Mouse (Mus musculus): ENCODE measurements around the gene Gstp1. TPM values are rescaled to one million over a fixed set of nuclear protein-coding genes. Genes with fewer than 3 reads are reported as not detected.

Gstp1 gene
- polyA plus RNA-seq, 1 experiment: 863 TPM

DNA sequence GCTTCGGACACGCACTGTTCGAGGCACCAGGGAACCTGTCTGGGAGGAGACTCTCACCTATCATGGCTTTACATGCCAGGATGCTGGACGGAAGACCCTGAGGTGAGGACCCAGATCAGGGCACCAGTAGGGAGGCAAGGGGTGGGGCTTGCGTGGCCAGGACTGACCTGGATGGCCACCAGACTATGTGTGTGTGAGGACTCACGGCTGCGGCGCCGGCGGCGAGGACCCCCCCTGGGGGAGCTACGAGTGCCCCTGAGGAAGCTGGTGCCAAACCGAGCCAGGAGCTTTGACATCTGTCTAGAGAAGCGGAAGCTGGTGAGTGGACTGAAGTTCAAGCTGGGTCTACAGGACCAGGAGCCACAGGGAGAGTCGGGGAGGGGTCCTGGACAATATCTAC is 33.5 kb downstream of the Gstp1 start:
- H3ac ChIP-seq (ENCODE audit: control insufficient read depth, insufficient read length, low read depth): no peak overlapping the region
- TF ChIP-seq MYOG (IDR thresholded peaks at IDR 0.05; ENCODE audit: control insufficient read depth, extremely low read depth, insufficient read length) (no peak), USF1 (IDR thresholded peaks at IDR 0.05; ENCODE audit: low read depth) (no peak), CEBPB (IDR thresholded peaks at IDR 0.05; ENCODE audit: low read depth) (no peak), CTCF (IDR thresholded peaks at IDR 0.05; ENCODE audit: control insufficient read depth, insufficient read depth, insufficient read length) (no peak), MYOD1 (IDR thresholded peaks at IDR 0.05; ENCODE audit: control insufficient read depth, insufficient read length, low read depth) (no peak), FOSL1 (IDR thresholded peaks at IDR 0.05; ENCODE audit: insufficient read depth, low read length, poor library complexity, severe bottlenecking) (no peak), MAX (IDR thresholded peaks at IDR 0.05) (no peak)
- H3K4me3 ChIP-seq (ENCODE audit: insufficient read depth, poor library complexity, severe bottlenecking): no peak overlapping the region
- H3K27me3 ChIP-seq (ENCODE audit: control insufficient read depth, insufficient read depth, insufficient read length): no peaks in the 10 kb centered on the region
- no peaks in the 10 kb centered on the region for H3K79me2 ChIP-seq (ENCODE audit: control insufficient read depth, insufficient read depth)
- H3K36me3 ChIP-seq (ENCODE audit: control insufficient read depth, insufficient read depth): peaks cover 36% of the 10 kb centered on the region
- H3K79me3 ChIP-seq (ENCODE audit: low read depth): no peaks in the 10 kb centered on the region

DNA sequence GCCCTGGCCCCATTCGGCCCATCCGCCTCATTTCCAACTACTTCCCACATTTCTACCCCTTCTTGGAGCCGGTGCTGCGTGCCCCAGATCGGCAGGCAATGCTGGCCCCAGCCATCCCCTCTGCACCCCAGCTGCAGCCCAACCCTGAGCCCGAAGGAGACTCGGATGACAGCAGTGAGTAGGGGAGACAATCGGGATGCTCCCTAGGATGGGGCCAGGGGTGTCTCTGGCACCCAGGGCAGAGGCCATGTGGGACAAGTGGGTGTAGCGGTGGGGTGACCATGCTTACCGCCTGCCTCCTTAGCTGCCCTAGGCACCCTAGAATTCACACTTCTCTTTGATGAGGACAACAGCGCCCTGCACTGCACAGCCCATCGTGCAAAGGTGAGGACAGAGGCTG is 34.1 kb downstream of the Gstp1 start:
- Histone ChIP-seq H3K79me3 (ENCODE audit: low read depth) (no peaks in the 10 kb centered on the region), H3K4me3 (ENCODE audit: insufficient read depth, poor library complexity, severe bottlenecking) (no peak overlapping the region), H3ac (ENCODE audit: control insufficient read depth, insufficient read length, low read depth) (no peak overlapping the region), H3K36me3 (ENCODE audit: control insufficient read depth, insufficient read depth) (peaks cover 32% of the 10 kb centered on the region), H3K79me2 (ENCODE audit: control insufficient read depth, insufficient read depth) (no peaks in the 10 kb centered on the region), H3K27me3 (ENCODE audit: control insufficient read depth, insufficient read depth, insufficient read length) (no peaks in the 10 kb centered on the region)
- TF ChIP-seq CTCF (IDR thresholded peaks at IDR 0.05; ENCODE audit: control insufficient read depth, insufficient read depth, insufficient read length) (no peak), FOSL1 (IDR thresholded peaks at IDR 0.05; ENCODE audit: insufficient read depth, low read length, poor library complexity, severe bottlenecking) (no peak), MAX (IDR thresholded peaks at IDR 0.05) (no peak), MYOD1 (IDR thresholded peaks at IDR 0.05; ENCODE audit: control insufficient read depth, insufficient read length, low read depth) (no peak), USF1 (IDR thresholded peaks at IDR 0.05; ENCODE audit: low read depth) (no peak), CEBPB (IDR thresholded peaks at IDR 0.05; ENCODE audit: low read depth) (no peak), MYOG (IDR thresholded peaks at IDR 0.05; ENCODE audit: control insufficient read depth, extremely low read depth, insufficient read length) (no peak)

DNA sequence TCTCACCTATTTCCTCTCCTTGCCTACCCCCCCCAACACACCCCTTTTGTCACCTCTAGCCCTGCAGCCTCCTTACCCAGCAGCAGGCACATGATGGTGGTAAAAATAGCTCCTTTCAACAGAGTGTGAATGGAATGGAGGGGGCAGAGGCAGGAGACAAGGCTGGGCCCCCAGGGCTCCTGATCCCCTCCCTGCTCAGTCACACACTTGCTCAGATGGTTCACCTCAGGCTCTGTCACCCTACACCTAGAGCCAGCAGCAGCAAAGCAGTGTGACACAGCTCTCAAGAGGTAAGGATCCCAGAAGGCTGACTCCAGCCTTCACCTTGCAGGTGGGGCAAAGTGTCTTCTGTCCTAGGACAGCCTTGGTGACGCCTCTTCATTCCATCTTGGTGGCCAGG is 34.7 kb downstream of the Gstp1 start, which contains the start of gene Doc2g:
Gene Doc2g (plus strand): TSS at position 202 of the 400 bp plus-strand sequence.
- Histone ChIP-seq H3ac (ENCODE audit: control insufficient read depth, insufficient read length, low read depth) (no peak within 1 kb of the TSS), H3K79me2 (ENCODE audit: control insufficient read depth, insufficient read depth) (no peaks in the 10 kb centered on the region), H3K36me3 (ENCODE audit: control insufficient read depth, insufficient read depth) (peaks cover 27% of the 10 kb centered on the region), H3K27me3 (ENCODE audit: control insufficient read depth, insufficient read depth, insufficient read length) (no peaks in the 10 kb centered on the region), H3K79me3 (ENCODE audit: low read depth) (no peaks in the 10 kb centered on the region), H3K4me3 (ENCODE audit: insufficient read depth, poor library complexity, severe bottlenecking) (no peak within 1 kb of the TSS)
- no peak for TF ChIP-seq CEBPB (IDR thresholded peaks at IDR 0.05; ENCODE audit: low read depth)
- TF ChIP-seq MAX (IDR thresholded peaks at IDR 0.05): no peak
- TF ChIP-seq FOSL1 (IDR thresholded peaks at IDR 0.05; ENCODE audit: insufficient read depth, low read length, poor library complexity, severe bottlenecking): no peak
- no peak for TF ChIP-seq USF1 (IDR thresholded peaks at IDR 0.05; ENCODE audit: low read depth)

DNA sequence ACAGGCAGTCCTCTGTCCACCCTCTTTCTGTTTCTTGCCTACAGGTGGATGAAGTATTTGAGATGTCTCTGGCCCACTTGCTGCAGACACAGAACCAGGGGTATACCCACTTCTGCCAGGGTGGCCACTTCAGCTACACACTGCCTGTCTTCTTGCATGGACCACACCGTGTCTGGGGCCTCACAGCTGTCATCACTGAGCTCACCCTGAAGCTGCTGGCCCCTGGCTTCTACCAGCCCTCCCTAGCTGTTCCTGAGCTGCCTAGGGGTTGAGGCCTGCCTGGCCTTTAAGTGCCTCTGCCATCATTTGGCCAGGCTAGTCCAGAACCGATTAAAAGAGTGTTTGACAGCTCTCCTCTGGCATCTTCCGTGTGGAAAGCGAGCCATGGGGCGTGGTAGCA is 36.0 kb downstream of the Gstp1 start:
- Histone ChIP-seq H3K79me2 (ENCODE audit: control insufficient read depth, insufficient read depth) (no peaks in the 10 kb centered on the region), H3K36me3 (ENCODE audit: control insufficient read depth, insufficient read depth) (peaks cover 16% of the 10 kb centered on the region), H3ac (ENCODE audit: control insufficient read depth, insufficient read length, low read depth) (no peak overlapping the region), H3K4me3 (ENCODE audit: insufficient read depth, poor library complexity, severe bottlenecking) (no peak overlapping the region), H3K27me3 (ENCODE audit: control insufficient read depth, insufficient read depth, insufficient read length) (no peaks in the 10 kb centered on the region), H3K79me3 (ENCODE audit: low read depth) (no peaks in the 10 kb centered on the region)
- no peak for TF ChIP-seq CTCF (IDR thresholded peaks at IDR 0.05; ENCODE audit: control insufficient read depth, insufficient read depth, insufficient read length)
- no peak for TF ChIP-seq FOSL1 (IDR thresholded peaks at IDR 0.05; ENCODE audit: insufficient read depth, low read length, poor library complexity, severe bottlenecking)
- no peak for TF ChIP-seq CEBPB (IDR thresholded peaks at IDR 0.05; ENCODE audit: low read depth)
- TF ChIP-seq MAX (IDR thresholded peaks at IDR 0.05): no peak
- TF ChIP-seq MYOG (IDR thresholded peaks at IDR 0.05; ENCODE audit: control insufficient read depth, extremely low read depth, insufficient read length): no peak
- TF ChIP-seq USF1 (IDR thresholded peaks at IDR 0.05; ENCODE audit: low read depth): no peak
- TF ChIP-seq MYOD1 (IDR thresholded peaks at IDR 0.05; ENCODE audit: control insufficient read depth, insufficient read length, low read depth): no peak

DNA sequence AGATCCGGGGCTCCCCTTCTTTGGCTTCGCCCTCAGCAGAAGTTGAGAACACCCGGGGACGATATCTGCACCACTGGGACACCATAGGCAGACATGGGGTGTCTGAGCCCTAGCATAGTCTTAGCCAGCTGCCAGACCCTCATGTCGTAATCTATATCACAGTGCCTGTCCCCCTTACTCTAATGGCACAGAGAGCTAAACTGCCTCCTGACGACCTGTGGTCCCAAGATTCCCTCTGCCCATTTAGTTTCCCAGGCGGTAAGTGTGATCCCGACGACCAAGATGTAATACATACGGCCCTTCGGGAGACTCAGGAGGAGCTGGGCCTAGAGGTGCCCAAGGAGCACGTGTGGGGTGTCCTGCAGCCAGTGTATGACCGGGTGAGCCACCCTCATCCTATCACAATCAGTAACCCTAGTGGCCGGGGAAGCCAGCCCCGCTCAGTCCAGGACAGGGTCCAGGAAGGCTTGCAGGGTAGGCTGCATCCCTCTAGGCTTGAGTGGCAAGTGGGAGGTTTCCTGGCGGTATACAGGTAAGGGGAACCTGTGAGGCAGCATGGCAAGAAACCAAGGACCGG is 36.7 kb downstream of the Gstp1 start:
- H3K4me3 ChIP-seq (ENCODE audit: insufficient read depth, poor library complexity, severe bottlenecking): peak overlapping the region; percentile 69
- H3ac ChIP-seq (ENCODE audit: control insufficient read depth, insufficient read length, low read depth): peak overlapping the region; percentile 76
- TF ChIP-seq USF1 (IDR thresholded peaks at IDR 0.05; ENCODE audit: low read depth): no peak
- TF ChIP-seq CEBPB (IDR thresholded peaks at IDR 0.05; ENCODE audit: low read depth): no peak
- no peak for TF ChIP-seq MAX (IDR thresholded peaks at IDR 0.05)
- no peak for TF ChIP-seq MYOG (IDR thresholded peaks at IDR 0.05; ENCODE audit: control insufficient read depth, extremely low read depth, insufficient read length)
- TF ChIP-seq MYOD1 (IDR thresholded peaks at IDR 0.05; ENCODE audit: control insufficient read depth, insufficient read length, low read depth): no peak
- TF ChIP-seq CTCF (IDR thresholded peaks at IDR 0.05; ENCODE audit: control insufficient read depth, insufficient read depth, insufficient read length): no peak
- H3K79me3 ChIP-seq (ENCODE audit: low read depth): no peaks in the 10 kb centered on the region
- H3K79me2 ChIP-seq (ENCODE audit: control insufficient read depth, insufficient read depth): no peaks in the 10 kb centered on the region
- peaks cover 8% of the 10 kb centered on the region for H3K36me3 ChIP-seq (ENCODE audit: control insufficient read depth, insufficient read depth)
- no peaks in the 10 kb centered on the region for H3K27me3 ChIP-seq (ENCODE audit: control insufficient read depth, insufficient read depth, insufficient read length)
